Mouse (Mus musculus): ENCODE measurements around the gene Pcnx2.

DNA sequence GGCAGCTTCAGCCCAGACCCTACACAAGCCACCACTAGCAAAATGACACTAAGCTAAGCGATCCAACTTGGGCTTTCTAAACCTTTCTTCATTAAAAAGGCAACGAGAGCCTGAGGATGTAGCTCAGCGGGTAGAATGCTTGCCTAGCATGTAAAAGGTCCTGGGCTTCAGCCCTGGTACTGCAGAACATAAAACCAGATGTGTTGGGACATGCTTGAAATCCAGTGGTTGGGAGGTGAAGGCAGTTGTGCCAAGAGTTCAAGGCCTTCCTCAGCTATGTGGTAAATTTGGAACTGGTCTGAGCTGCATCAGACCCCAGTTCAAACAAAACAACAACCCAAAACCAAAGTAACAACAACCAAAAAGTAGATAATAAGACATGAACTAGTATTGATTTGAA, 121.8 kb downstream of the Pcnx2 start:
- TF ChIP-seq CTCF (IDR thresholded peaks at IDR 0.05; ENCODE audit: borderline replicate concordance, extremely low read depth, insufficient read depth, insufficient read length) (no peak), POLR2A (IDR thresholded peaks at IDR 0.05; ENCODE audit: borderline replicate concordance, extremely low read depth, insufficient read depth, insufficient read length, poor library complexity, severe bottlenecking) (no peak)
